Mouse (Mus musculus): Measurements from ENCODE around the gene Klk1b8. TPM values are rescaled to one million over a fixed set of nuclear protein-coding genes. Genes with fewer than 3 reads are reported as not detected.

The Klk1b8 gene
- polyA plus RNA-seq (2012; fragmentation: generic; extraction: Trizol): not detected
- long read RNA-seq, experiment 1: 0 reads
- long read RNA-seq, experiment 2: 0 reads

GRCm38 (mm10) chr7:43950364-43950763, at the start of gene Klk1b8:
Gene Klk1b8, plus strand, starts transcription at chr7:43950664.
- Histone ChIP-seq H3K36me3 (ENCODE audit: control insufficient read depth, insufficient read depth) (no peaks in the 10 kb centered on the region), H3K27me3 (ENCODE audit: control insufficient read depth, insufficient read depth, insufficient read length) (no peaks in the 10 kb centered on the region), H3K4me3 (ENCODE audit: insufficient read depth, poor library complexity, severe bottlenecking) (no peak within 1 kb of the TSS), H3K79me2 (ENCODE audit: control insufficient read depth, insufficient read depth) (no peaks in the 10 kb centered on the region), H3ac (ENCODE audit: control insufficient read depth, insufficient read length, low read depth) (no peak within 1 kb of the TSS), H3K79me3 (ENCODE audit: low read depth) (no peaks in the 10 kb centered on the region)
- no peak for TF ChIP-seq MAX (IDR thresholded peaks at IDR 0.05)
- no peak for TF ChIP-seq FOSL1 (IDR thresholded peaks at IDR 0.05; ENCODE audit: insufficient read depth, low read length, poor library complexity, severe bottlenecking)
- no peak for TF ChIP-seq USF1 (IDR thresholded peaks at IDR 0.05; ENCODE audit: low read depth)
- no peak for TF ChIP-seq CTCF (IDR thresholded peaks at IDR 0.05; ENCODE audit: control insufficient read depth, insufficient read depth, insufficient read length)
- TF ChIP-seq MYOD1 (IDR thresholded peaks at IDR 0.05; ENCODE audit: control insufficient read depth, insufficient read length, low read depth): no peak
- TF ChIP-seq MYOG (IDR thresholded peaks at IDR 0.05; ENCODE audit: control insufficient read depth, extremely low read depth, insufficient read length): no peak
- no peak for TF ChIP-seq CEBPB (IDR thresholded peaks at IDR 0.05; ENCODE audit: low read depth)

DNA sequence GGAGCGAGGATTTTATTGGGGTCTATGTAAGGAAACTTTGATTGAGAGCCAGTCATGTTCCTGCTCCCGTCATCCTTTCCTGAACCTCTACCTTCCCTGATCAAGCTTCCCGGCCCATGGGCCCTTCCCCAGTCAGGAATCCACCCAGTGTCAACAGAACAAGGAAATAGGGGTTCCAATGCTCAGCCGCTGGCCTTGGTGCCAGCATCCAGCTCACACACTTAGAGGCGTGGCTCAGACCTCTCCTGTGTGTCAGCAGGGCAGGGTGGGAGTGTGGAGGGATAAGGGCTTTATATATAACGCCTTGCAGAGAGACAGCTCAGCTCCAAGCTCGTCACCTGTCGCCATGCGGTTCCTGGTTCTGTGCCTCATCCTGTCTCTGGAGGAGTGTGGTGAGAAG, 35.6 kb upstream of the Klk1b8 start:
- Histone ChIP-seq H3K4me3 (ENCODE audit: insufficient read depth, poor library complexity, severe bottlenecking) (no peak overlapping the region), H3ac (ENCODE audit: control insufficient read depth, insufficient read length, low read depth) (no peak overlapping the region), H3K36me3 (ENCODE audit: control insufficient read depth, insufficient read depth) (no peaks in the 10 kb centered on the region), H3K79me2 (ENCODE audit: control insufficient read depth, insufficient read depth) (no peaks in the 10 kb centered on the region), H3K79me3 (ENCODE audit: low read depth) (no peaks in the 10 kb centered on the region), H3K27me3 (ENCODE audit: control insufficient read depth, insufficient read depth, insufficient read length) (peaks cover 3% of the 10 kb centered on the region)
- TF ChIP-seq MYOG (IDR thresholded peaks at IDR 0.05; ENCODE audit: control insufficient read depth, extremely low read depth, insufficient read length): no peak
- TF ChIP-seq MAX (IDR thresholded peaks at IDR 0.05): no peak
- TF ChIP-seq USF1 (IDR thresholded peaks at IDR 0.05; ENCODE audit: low read depth): no peak
- TF ChIP-seq FOSL1 (IDR thresholded peaks at IDR 0.05; ENCODE audit: insufficient read depth, low read length, poor library complexity, severe bottlenecking): no peak
- no peak for TF ChIP-seq CTCF (IDR thresholded peaks at IDR 0.05; ENCODE audit: control insufficient read depth, insufficient read depth, insufficient read length)
- no peak for TF ChIP-seq MYOD1 (IDR thresholded peaks at IDR 0.05; ENCODE audit: control insufficient read depth, insufficient read length, low read depth)
- TF ChIP-seq CEBPB (IDR thresholded peaks at IDR 0.05; ENCODE audit: low read depth): no peak

DNA sequence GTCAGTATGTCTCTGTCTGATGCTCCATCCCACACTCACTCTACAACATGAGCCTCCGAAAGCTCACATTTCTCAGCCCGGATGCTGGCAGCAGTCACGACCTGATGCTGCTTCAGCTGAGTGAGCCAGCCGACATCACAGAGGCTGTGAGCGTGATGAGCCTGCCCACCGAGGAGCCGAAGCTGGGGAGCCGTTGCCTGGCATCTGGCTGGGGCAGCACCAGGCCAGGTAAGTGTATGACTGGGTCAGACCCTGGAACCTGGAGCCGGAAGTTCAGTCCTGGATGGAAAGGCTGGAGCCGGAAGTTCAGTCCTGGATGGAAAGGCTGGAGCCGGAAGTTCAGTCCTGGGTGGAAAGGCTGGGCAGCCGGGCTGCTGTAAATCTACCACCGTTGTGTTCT, 32.0 kb upstream of the Klk1b8 start:
- H3K79me3 ChIP-seq (ENCODE audit: low read depth): no peaks in the 10 kb centered on the region
- H3K4me3 ChIP-seq (ENCODE audit: insufficient read depth, poor library complexity, severe bottlenecking): no peak overlapping the region
- H3ac ChIP-seq (ENCODE audit: control insufficient read depth, insufficient read length, low read depth): no peak overlapping the region
- no peaks in the 10 kb centered on the region for H3K79me2 ChIP-seq (ENCODE audit: control insufficient read depth, insufficient read depth)
- H3K27me3 ChIP-seq (ENCODE audit: control insufficient read depth, insufficient read depth, insufficient read length): no peaks in the 10 kb centered on the region
- H3K36me3 ChIP-seq (ENCODE audit: control insufficient read depth, insufficient read depth): no peaks in the 10 kb centered on the region
- TF ChIP-seq CTCF (IDR thresholded peaks at IDR 0.05; ENCODE audit: control insufficient read depth, insufficient read depth, insufficient read length) (no peak), MAX (IDR thresholded peaks at IDR 0.05) (no peak), MYOD1 (IDR thresholded peaks at IDR 0.05; ENCODE audit: control insufficient read depth, insufficient read length, low read depth) (no peak), CEBPB (IDR thresholded peaks at IDR 0.05; ENCODE audit: low read depth) (no peak), USF1 (IDR thresholded peaks at IDR 0.05; ENCODE audit: low read depth) (no peak), MYOG (IDR thresholded peaks at IDR 0.05; ENCODE audit: control insufficient read depth, extremely low read depth, insufficient read length) (no peak), FOSL1 (IDR thresholded peaks at IDR 0.05; ENCODE audit: insufficient read depth, low read length, poor library complexity, severe bottlenecking) (no peak)

DNA sequence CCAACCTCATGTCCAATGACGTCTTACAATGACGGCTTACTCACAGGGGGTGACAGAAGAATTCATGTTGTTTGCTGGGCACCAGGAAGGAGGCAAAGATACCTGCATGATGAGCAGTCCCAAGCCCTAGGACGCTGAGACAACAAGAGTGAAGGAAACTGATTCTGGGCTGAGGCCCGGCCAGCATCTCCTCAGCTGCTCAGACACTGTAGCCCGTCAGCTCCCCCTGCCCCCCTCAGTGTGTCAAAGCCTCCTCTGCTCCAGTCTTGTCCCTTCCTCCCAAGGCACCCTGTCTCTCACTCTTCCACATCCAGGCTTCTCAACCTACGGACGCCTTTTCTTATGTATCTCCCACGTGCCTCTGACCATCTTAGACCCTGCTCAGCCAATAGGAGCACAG, 31.6 kb upstream of the Klk1b8 start:
- H3K79me2 ChIP-seq (ENCODE audit: control insufficient read depth, insufficient read depth): no peaks in the 10 kb centered on the region
- no peaks in the 10 kb centered on the region for H3K79me3 ChIP-seq (ENCODE audit: low read depth)
- no peaks in the 10 kb centered on the region for H3K27me3 ChIP-seq (ENCODE audit: control insufficient read depth, insufficient read depth, insufficient read length)
- H3K36me3 ChIP-seq (ENCODE audit: control insufficient read depth, insufficient read depth): no peaks in the 10 kb centered on the region
- H3ac ChIP-seq (ENCODE audit: control insufficient read depth, insufficient read length, low read depth): no peak overlapping the region
- no peak overlapping the region for H3K4me3 ChIP-seq (ENCODE audit: insufficient read depth, poor library complexity, severe bottlenecking)
- no peak for TF ChIP-seq FOSL1 (IDR thresholded peaks at IDR 0.05; ENCODE audit: insufficient read depth, low read length, poor library complexity, severe bottlenecking)
- no peak for TF ChIP-seq CEBPB (IDR thresholded peaks at IDR 0.05; ENCODE audit: low read depth)
- TF ChIP-seq MYOG (IDR thresholded peaks at IDR 0.05; ENCODE audit: control insufficient read depth, extremely low read depth, insufficient read length): no peak
- TF ChIP-seq CTCF (IDR thresholded peaks at IDR 0.05; ENCODE audit: control insufficient read depth, insufficient read depth, insufficient read length): no peak
- TF ChIP-seq USF1 (IDR thresholded peaks at IDR 0.05; ENCODE audit: low read depth): no peak
- no peak for TF ChIP-seq MAX (IDR thresholded peaks at IDR 0.05)
- TF ChIP-seq MYOD1 (IDR thresholded peaks at IDR 0.05; ENCODE audit: control insufficient read depth, insufficient read length, low read depth): no peak

GRCm38 (mm10) chr7:43919559-43920451, 30.7 kb upstream of the Klk1b8 start:
- no peaks in the 10 kb centered on the region for H3K79me3 ChIP-seq (ENCODE audit: low read depth)
- H3K4me3 ChIP-seq (ENCODE audit: insufficient read depth, poor library complexity, severe bottlenecking): no peak overlapping the region
- H3ac ChIP-seq (ENCODE audit: control insufficient read depth, insufficient read length, low read depth): no peak overlapping the region
- no peaks in the 10 kb centered on the region for H3K79me2 ChIP-seq (ENCODE audit: control insufficient read depth, insufficient read depth)
- no peak for TF ChIP-seq MAX (IDR thresholded peaks at IDR 0.05)
- no peak for TF ChIP-seq USF1 (IDR thresholded peaks at IDR 0.05; ENCODE audit: low read depth)
- no peak for TF ChIP-seq CEBPB (IDR thresholded peaks at IDR 0.05; ENCODE audit: low read depth)
- no peak for TF ChIP-seq MYOG (IDR thresholded peaks at IDR 0.05; ENCODE audit: control insufficient read depth, extremely low read depth, insufficient read length)
- no peak for TF ChIP-seq FOSL1 (IDR thresholded peaks at IDR 0.05; ENCODE audit: insufficient read depth, low read length, poor library complexity, severe bottlenecking)
- peak; percentile 73 for TF ChIP-seq CTCF (IDR thresholded peaks at IDR 0.05; ENCODE audit: control insufficient read depth, insufficient read depth, insufficient read length)
- TF ChIP-seq MYOD1 (IDR thresholded peaks at IDR 0.05; ENCODE audit: control insufficient read depth, insufficient read length, low read depth): no peak
- H3K27me3 ChIP-seq (ENCODE audit: control insufficient read depth, insufficient read depth, insufficient read length): no peaks in the 10 kb centered on the region
- H3K36me3 ChIP-seq (ENCODE audit: control insufficient read depth, insufficient read depth): no peaks in the 10 kb centered on the region

Data from C2C12 (cell line).